Mouse (Mus musculus) kidney, adult 2 months (tissue): Measurements from ENCODE around the gene Prr12.

Experiments
- CTCF ChIP-seq: fragments of 200-500 bp; conservative IDR thresholded peaks from 2 replicates; pipeline ENCODE4 v1.5.1; 2011; ENCODE audit warnings: low read depth, mild to moderate bottlenecking, control low read depth, low read length, moderate library complexity, mixed read lengths; ENCODE audit not compliant: insufficient read depth, insufficient read length
- POLR2A ChIP-seq: fragments of 200-500 bp; IDR thresholded peaks from one replicate; pipeline ENCODE4 v1.6.1; 2011; ENCODE audit warnings: low read depth, low read length, control low read depth

DNA sequence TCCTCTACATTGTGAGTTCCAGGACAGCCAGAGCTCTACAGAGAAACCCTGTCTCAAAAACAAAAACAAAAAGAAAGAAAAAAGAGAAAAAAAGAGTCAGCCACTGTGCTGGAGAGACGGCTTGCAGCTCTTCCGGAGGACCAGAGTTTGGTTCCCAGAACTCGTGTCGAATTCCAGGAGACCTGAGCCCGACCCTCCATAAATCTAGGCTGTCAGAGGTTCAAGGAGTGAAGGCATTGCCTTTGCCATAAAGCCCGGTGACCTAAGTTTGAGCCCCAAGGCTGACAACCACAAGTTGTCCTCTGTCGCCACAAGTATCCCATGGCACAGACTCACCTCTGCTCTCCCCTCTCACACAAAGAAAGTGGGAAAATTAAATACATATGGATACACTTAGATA lies 41.4 kb upstream of the Prr12 start:
- TF ChIP-seq CTCF (no peak), POLR2A (no peak)
